Mouse (Mus musculus): Measurements from ENCODE around the gene Gm8281.
"Not testable (repeated sequence)": the region's sequence is repeated elsewhere in the genome, so short reads cannot be mapped to it uniquely, and the experiment has no call there.

Gene Gm8281

GRCm38 (mm10) chr14:5070611-5071490 is at the start of gene Gm8281:
Gm8281 (plus strand) TSS chr14:5071040.
- DNase-seq (ENCODE audit: low spot score) = not testable (repeated sequence)

GRCm38 (mm10) chr14:5050329-5050728 is 20.5 kb upstream of the Gm8281 start, which contains the start of gene 4930555G01Rik:
4930555G01Rik (plus strand) TSS chr14:5050629.
- not testable (repeated sequence) for DNase-seq (ENCODE audit: low spot score)

GRCm38 (mm10) chr14:5131219-5131618 is 60.4 kb downstream of the Gm8281 start, which contains the start of gene Gm8279:
Gm8279 (plus strand) TSS chr14:5131519.
- not testable (repeated sequence) for DNase-seq (ENCODE audit: low spot score)

Data from testis, postnatal 14 days (tissue).